Mouse (Mus musculus) myocyte (in vitro differentiated cells): ENCODE results near the gene Plcb2.

Source experiments
- E2F4 ChIP-seq: IDR thresholded peaks from one replicate; pipeline ENCODE4 v1.6.1; 2011; ENCODE audit warnings: mild to moderate bottlenecking, control low read depth, moderate library complexity; ENCODE audit not compliant: insufficient read depth
- MAX ChIP-seq: IDR thresholded peaks from one replicate; pipeline ENCODE4 v1.6.1; 2011; ENCODE audit warnings: low read depth, mild to moderate bottlenecking, control low read depth
- MYOG ChIP-seq, 3 experiments: IDR thresholded peaks; one replicate each; pipeline ENCODE4 v1.6.1; 2011; ENCODE audit warnings: control low read depth in 2 of 3, low read depth in 2 of 3, mild to moderate bottlenecking in 2 of 3; ENCODE audit not compliant: insufficient read length in 2 of 3, control insufficient read depth in 1 of 3, insufficient read depth in 1 of 3
- POLR2A ChIP-seq: IDR thresholded peaks from one replicate; pipeline ENCODE4 v1.6.1; 2011; ENCODE audit warnings: low read depth, mild to moderate bottlenecking, control low read depth, moderate library complexity; ENCODE audit not compliant: insufficient read length
- POLR2AphosphoS2 ChIP-seq: IDR thresholded peaks from one replicate; pipeline ENCODE4 v1.6.1; 2011; ENCODE audit warnings: low read depth, control low read depth; ENCODE audit not compliant: insufficient read length
- REST ChIP-seq: IDR thresholded peaks from one replicate; pipeline ENCODE4 v1.6.1; 2011; ENCODE audit warnings: mild to moderate bottlenecking, control low read depth, moderate library complexity; ENCODE audit not compliant: insufficient read depth, insufficient read length
- TCF12 ChIP-seq: IDR thresholded peaks from one replicate; pipeline ENCODE4 v1.6.1; 2011; ENCODE audit warnings: mild to moderate bottlenecking, control low read depth; ENCODE audit not compliant: poor library complexity, insufficient read depth, severe bottlenecking
- USF1 ChIP-seq: IDR thresholded peaks from one replicate; pipeline ENCODE4 v1.6.1; 2011; ENCODE audit warnings: low read depth, mild to moderate bottlenecking, control low read depth, moderate library complexity

DNA sequence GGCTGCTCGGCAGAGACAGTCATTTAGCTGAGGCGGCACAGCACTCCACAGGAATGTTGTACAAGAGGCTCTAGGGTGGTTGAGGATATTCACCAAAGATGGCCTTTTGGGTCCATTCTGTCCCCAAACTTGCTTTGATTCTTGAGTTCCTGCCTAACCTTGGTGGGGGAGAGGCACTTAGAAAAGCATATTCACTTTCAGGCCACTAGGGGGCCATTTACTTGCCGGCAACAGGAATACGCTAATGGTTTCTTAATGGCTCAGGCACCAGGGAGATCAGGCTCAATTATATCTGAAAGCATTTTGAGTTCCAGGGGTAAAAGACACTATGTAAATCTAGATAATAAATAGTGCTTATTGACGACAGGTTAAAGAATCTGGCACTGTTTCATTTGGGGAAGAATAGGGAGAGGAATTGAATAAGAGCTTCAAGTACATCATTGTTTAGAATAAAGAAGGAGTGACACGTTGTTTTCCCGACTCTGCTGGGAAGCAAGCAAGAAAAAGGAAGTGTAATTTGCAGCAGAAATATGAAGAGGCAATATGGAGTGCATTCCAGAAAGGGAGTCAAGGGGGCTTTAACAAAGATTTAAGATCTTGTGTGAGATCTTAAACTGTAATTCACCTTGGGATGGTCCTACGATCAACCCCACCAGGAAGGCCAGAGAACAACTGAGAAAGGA lies 15.2 kb upstream of the Plcb2 start:
- TF ChIP-seq POLR2A = no peak
- TF ChIP-seq USF1 = no peak
- no peak for TF ChIP-seq TCF12
- TF ChIP-seq POLR2AphosphoS2 = no peak
- TF ChIP-seq E2F4 = no peak
- TF ChIP-seq MYOG (IDR thresholded peaks at IDR 0.05; ENCODE audit: control insufficient read depth in 1 of 3, insufficient read depth in 1 of 3, insufficient read length in 2 of 3, low read depth in 2 of 3) = no peak
- TF ChIP-seq REST = no peak
- no peak for TF ChIP-seq MAX
